Mouse (Mus musculus) spleen, adult 18-20 months (tissue): ENCODE measurements around the gene Vapa.
"Not testable (repeated sequence)": the region's sequence is repeated elsewhere in the genome, so short reads cannot be mapped to it uniquely, and the experiment has no call there.

Experiments
- DNase-seq, 2 experiments: peaks; one replicate each; pipeline ENCODE4 v3.0.0; 2022; ENCODE audit warnings: mixed read lengths in 2 of 2

Gene Vapa

GRCm38 (mm10) chr17:65561361-65562015 is 51.9 kb downstream of the Vapa start:
- DNase-seq: no peak

- DNase-seq: peak in 1 of 2 experiments; percentile 23
These were observed 54.1 kb downstream of the Vapa start for GRCm38 (mm10) chr17:65559273-65559672.

DNA sequence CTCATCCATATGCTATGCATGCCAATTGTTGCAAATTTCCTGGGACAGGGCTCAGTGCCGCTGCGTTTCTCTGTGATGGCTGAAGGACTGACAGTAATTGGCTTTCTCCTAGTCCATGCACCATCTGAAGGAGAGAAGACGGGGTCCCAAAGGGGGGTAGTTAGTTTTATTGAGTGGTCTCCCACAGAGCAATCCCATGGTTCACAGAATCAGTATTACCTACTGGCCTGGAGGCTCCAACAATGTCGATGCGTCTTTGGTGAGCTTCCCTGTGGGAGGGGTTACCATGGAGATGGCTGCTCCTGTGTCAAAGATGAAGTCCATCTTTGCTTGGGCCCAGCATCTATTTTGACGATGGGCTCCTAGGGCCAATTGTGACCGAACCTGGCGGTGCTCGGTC is 54.6 kb downstream of the Vapa start:
- no peak for DNase-seq

DNA sequence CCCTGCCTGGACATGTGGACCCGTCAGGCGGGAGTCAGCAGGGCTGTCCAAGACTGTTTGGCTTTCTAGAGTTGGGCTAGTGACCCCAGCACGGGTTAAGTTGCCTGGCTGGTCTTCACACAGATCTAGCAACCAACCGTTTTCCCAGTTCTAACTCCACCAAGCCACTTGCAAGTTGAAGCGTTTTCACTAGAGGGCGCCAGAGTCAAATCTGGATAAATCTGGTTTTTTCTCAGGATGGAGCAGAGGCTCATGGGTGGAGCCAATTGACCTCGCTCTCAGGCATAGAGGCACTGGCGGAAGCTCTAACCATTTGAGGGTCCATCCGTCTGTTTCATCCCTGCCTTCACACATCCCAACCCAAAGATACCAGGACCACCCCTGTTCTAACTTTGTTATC is 55.1 kb downstream of the Vapa start:
- DNase-seq: peak in 1 of 2 experiments; percentile 39

DNA sequence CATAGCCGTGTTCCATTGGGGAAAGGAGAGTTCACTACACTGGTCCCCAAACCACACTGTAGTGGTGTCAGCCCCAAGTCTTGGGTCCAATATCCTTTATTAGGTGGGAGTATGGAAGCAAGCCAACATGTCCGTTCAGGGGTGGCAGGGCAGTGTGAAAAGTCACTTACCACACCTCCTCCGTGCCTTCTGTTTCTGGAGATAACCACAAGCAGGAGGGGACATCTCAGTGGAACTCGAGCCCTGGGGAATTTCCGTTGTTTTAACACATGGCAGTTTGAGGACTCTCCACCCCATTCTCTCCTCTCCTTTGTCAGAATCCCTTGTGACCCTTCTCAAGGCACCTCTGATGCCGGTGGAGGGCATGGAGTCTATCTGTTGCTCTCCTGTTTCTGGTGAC is 56.1 kb downstream of the Vapa start:
- DNase-seq: no peak

DNA sequence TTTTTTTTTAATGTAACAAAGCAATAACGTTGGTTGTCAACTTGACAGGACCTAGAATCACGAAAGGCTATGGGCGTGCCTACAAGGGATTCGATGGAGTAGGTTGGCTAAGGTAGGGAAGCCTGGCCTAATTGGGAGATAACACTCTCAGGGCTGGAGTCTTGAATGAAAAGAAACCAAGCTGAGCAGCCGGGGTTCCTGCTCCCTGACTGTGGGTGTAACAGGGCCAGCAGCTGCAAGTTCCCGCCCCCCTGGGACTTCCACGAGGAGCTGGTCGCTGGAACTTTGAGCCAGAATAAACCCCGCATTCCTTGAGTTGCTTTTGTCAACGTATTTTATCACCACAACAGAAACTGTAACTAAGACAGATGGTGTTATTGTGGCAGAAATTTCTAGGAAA is 56.6 kb downstream of the Vapa start:
- no peak for DNase-seq

DNA sequence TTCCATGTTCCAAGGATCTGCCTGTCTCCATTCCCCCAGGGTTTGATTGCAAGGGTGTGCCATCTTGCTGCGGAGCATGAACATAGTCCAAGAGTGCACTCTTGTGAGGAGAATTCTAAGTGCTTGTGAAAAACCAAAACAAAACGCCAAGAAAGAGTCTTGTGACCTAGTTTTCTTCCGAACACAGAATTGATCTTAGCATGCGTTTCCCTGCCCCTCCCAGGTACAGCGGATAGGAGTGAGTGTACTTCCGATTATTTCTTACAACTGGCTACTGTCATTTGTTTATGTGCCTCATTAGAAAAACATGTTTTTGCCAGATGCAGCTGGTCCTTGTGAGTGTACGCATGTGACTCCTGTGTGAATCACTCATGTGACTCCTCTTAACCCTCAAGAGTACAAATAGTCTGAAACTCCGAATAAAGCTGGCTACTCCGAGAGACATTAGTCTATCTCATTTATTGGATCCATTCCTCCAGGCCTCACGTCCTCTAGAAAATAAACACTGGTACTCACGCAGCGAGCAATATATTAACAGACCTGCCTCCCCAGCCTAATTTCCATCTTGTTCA is 60.8 kb downstream of the Vapa start:
- DNase-seq: no peak

DNA sequence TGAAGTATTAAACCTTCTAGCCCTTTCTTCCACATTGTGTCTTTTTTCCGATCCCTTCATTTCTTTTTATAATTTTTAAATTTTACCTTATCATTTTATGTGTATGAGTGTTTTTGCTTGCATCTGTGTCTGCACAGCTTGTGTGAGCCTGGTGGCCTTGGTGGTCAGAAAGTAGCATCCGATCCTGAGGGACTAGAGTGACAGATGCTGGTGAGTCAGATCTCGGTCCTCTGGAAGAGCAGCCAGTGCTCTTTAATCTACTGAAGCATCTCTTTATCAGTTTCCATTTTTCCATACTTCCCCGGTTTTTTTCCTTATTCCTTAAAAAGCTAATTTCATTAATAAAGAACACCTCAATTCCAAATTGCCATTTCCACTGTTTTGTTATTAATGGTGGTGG is 63.0 kb downstream of the Vapa start:
- no peak for DNase-seq

DNA sequence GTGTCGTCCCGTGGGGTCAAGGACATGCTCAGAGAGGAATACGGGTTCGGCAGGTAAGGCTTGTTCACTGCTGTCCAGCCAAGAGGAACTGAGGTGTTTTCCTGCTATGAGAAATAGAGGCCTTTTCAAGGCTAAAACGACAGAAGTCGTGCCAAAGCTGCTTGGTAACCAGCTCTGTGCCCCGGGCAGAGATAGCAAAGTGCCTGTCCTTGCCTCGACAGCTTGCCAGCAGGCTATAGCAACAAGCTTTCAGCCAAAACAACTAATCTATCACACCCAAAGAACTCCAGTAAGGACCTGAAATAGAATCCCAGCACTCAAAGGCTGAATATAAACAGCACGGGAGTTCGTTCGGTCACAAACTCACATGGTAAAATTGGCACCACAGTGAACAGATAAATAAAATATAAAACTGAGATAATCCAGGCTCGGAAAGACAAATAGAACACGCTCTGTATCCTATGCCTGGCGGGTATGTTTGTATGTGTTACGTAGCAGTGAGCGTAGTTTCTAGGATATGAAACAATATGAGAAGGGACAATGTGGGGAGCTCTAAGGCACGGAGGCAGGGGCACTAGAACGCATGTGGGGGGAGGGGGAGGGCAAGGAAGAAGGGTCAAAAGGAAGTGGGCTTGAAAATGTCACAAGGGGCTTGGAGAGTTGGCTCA is 64.5 kb downstream of the Vapa start:
- no peak for DNase-seq

- not testable (repeated sequence) for DNase-seq
These were observed 67.1 kb downstream of the Vapa start for GRCm38 (mm10) chr17:65546221-65546620.

DNA sequence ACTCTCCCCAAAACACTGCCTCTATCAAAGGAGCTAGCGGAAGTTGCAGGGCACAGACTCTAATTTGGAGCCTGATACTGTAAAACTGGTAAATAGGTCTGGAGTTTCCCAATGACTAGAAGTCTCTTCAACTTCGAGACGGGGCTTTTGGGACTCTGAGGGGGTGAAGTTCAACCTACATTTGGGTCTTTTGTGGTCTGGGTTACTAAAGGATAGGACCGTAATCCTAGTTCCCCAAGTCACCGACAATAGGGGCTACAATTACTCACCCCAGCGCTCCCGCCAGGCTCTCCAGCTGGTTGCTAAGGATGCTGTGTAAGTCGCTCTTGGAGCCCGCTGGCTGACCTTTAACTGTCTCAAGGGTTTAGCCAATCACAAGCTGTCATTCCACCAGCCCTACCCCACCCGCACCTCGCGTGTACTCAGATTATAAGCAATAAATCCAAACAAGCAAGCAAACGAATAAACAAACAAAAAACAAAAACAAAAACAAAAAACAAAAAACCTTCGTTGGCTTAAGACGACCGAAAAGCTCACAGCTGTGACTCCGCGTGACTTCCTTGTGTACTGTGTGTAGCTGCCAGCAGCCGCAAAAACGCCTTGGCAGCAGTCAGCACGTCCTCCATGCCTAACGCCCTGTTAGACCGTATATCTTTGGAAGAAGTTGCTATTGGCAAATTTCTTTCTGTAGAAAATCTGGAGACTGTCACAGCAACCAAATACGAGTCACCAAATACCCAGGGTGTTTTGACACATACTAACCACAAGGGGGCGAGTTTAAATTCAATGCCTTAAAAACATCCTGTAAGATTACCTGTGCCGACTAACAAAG is 72.7 kb downstream of the Vapa start, which contains the start of gene Tmem232:
Gene Tmem232, minus strand, starts transcription at position 342 of the 832 bp plus-strand sequence.
- peak in 1 of 2 experiments; percentile 3 for DNase-seq

DNA sequence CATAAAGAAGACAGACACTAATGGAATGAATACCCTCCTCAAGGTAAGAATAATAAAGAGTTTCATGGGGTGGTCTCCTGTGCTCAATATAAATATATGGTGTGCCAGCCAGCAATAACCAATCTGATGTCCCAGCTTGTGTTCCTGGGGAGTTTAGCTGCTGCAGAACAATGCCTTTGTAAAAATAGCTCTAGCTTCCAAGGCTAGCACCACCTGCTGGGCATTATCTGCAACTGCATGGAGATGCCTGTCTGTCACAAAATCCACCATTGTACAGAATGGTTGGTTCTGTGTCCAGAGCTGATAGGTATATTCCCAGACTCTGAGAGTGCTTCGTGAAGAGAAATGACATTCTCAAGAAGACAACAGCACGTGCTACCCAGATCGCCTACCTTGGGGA is 77.2 kb downstream of the Vapa start:
- peak in 1 of 2 experiments; percentile 27 for DNase-seq

DNA sequence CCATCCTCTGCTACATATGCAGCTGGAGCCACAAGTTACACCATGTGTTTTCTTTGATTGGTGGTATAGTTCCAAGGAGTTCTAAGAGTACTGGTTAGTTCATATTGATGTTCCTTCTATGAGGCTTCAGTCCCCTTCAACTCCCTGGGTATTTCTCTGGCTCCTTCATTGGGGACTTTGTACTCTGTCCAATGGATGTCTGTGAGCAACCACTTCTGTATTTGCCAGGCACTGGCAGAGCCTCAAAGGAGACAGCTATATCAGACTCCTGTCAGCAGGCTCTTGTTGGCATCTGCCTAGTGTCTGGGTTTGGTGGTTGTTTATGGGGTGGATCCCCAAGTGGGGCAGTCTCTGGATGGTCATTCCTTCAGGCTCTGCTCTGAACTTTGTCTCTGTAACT is 81.0 kb downstream of the Vapa start:
- not testable (repeated sequence) for DNase-seq
